Mouse (Mus musculus) ES-CJ7 (cell line): ENCODE measurements around the gene Il1r1.

Experiments
- DNase-seq: peaks from one replicate; pipeline ENCODE4 v3.0.0; 2011; ENCODE audit warnings: low read depth, low spot score

Gene Il1r1

DNA sequence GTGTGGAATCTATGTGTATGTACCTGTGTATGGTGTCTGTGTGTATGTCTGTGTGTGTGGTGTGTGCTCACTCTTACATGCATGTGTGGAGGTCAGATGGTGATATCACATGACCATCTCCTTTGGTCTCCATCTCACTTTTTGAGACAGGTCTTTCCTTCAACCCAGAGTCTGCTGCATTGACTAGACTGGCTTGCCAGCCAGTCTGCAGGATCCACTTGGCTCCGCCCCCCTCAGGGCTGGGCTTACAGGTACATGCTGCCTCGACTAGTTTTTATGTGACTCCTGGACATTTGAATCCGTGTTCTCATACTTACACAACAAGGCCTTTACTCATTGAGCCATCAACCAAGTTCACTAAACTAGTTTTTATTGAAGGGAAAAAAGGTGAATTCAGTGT is 6.2 kb downstream of the Il1r1 start:
- no peak for DNase-seq

DNA sequence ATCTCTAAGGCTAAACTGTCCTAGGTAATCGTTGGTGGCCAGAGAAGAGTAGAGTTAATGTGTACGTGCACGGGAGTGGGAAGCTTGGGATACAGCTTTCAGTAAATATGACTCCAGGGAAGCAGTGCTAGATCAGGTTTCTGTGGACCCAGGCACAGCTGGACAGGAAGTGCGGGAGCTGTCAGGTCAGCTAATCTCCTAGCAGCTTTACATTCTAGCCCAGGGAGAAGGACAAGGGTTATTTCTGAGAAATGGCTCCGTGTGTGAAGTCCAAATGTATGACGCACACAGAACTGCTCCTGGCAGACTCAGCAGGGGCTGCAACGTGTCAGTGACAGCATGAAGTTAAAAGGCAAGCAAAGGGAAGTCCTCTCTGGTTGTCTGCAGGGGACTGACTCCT is 8.3 kb downstream of the Il1r1 start:
- no peak for DNase-seq

DNA sequence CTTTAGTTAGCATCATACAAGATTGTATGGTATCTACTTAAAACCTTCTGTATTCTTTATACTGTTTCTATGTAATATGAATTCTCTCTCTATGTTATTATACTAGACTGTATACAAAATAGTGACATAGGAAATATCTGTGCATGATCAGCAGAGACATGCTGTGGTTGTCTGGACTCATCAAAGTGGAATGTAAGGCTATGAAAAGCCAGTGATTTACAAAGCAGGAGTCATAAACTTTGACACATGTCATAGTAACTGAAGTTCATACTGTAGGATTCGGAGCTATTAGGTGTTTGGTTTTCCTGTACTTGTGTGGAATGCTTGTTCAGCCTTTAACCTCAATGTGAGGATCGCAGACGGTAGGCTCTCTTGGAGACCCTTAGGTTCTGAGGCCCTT is 8.7 kb downstream of the Il1r1 start:
- DNase-seq = no peak

DNA sequence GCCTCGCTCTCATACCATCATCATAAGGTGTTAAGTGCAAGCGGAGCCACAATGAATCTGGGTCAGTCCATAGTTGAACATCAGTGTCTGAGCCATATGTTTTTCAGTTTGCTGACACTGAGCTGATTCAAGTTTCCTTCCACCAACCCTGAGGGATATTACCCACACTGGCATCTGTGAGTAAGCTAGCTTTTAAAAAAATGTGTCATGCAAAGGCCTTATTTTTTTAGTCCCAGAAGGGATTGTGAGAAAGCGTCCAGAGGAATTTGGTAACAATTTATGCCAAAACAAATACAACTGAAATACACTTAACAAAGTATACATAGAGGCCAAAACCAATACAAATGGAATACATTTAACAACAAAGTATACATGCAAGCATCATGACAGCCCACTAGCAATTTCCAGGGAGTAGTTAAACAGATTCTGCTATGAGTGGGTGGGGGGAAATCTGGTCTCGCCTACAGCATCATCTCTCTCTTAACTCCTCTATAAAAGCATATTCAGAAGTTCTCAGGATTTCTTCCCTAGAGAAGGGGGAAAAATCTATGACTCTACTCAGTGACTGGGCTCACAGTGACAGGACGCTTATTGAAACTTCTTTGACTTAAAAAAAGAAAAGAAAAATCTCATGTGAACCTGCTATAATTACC is 10.8 kb downstream of the Il1r1 start:
- DNase-seq = no peak

DNA sequence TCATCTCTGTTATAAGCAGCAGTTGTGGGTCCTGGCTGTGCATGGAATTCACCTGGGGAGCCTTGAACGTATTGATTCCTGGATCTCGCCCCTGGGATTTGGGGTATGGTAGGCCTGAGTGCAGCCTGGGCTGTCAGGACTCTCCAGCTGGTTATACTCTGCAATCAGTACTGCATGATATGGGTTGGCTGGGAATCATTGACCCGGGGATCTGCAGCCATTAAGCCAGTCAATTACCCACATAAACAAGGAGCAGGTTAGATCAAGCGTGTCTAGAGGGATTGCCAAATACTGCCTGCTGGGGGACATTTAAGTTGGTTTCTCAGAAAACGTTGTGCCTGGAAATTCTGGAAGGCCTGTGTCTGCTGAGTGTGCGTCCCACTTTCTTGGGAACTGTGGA is 11.8 kb downstream of the Il1r1 start:
- no peak for DNase-seq

DNA sequence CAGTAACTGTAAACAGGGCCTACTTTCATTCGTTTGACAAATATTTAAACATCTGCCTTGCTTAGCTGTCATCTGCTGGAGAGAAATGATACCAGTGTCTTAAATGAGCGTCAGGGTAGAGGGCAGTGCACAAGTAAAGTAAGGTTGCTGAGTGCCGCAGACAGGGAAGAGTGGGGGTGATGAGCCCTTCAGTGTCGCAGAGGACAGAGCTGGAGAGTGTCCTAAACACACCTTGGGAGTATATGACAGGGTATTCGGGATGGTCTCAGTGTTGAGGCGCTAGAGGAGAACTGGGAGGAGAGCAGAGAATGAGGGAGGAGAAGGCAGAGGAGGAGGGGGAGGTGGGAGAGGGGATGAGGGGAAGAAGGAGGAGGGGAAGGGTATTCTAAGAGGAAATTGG is 12.2 kb downstream of the Il1r1 start:
- DNase-seq = no peak

DNA sequence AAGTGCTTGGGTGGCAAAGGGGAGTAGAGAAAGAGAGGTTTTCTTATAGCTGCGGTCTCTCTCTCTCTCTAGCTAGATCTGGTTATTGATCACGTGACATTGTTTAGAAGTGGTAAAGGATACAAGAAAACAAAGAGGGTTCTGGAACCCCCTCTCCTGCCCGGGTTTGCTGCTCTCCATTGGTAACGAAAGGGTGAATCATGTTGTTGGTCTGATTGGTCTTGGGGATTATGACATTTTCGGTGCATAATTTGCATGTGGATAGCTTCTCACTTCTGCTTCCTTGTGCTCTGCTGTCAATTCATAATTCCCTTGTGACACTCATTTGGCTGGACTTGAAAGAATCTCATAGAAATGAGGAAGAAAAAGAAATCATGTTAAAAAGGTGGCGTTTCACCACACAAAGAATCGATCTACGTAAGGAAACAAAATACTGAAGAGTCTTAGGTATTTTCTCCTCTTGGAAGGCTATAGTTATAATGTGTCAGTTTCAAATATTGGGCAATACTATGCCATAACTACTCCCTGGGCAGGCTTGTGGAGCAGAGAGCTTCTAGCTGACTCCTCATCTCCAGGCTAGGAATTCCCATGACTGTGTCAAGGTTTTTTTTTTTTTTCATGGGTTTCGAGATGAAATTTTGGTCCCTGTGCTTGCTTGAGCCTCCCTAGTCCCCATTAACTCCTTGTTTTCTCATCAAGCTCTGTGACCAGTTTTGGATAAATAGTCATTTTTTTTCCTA is 15.6 kb downstream of the Il1r1 start:
- DNase-seq = no peak

DNA sequence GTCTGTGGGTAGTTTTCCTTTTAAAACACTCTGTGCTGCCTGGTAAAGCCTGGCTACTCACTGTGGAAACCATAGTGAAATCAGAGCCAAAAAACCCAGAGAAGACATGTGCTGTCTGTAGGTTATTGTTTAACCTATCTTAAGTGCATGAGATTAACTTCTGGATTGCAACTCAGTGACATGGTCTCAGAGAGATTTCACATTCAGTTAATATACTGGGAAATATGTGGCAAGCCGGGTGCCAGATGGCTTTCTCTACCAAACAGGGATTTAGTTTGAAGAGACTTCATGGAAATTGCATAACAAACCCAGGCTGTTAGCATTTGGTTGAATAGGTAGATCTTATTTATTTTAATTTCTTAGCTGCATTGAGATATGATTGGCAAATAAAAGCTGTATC is 17.8 kb downstream of the Il1r1 start:
- no peak for DNase-seq

DNA sequence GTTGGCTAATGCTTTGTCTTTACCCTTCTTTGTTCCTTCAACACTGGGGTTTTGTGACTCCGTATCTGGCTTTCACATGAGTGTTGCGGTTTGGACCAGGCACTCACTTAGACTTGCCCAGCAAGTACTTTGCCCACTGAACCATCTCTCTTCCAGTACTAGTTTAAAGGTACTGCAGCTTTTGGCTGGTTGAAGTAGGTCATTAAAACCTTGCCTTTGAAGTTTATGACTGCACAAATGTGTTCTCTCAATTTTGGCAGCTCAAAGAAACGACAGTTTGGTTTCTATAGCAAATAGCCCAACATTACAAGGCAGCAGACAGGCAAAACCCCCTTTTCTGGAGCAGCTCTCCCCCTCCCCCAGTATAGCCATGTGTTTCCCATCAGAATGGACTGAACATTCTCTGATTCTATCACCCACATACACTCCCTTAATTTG is 18.7 kb downstream of the Il1r1 start:
- no peak for DNase-seq

DNA sequence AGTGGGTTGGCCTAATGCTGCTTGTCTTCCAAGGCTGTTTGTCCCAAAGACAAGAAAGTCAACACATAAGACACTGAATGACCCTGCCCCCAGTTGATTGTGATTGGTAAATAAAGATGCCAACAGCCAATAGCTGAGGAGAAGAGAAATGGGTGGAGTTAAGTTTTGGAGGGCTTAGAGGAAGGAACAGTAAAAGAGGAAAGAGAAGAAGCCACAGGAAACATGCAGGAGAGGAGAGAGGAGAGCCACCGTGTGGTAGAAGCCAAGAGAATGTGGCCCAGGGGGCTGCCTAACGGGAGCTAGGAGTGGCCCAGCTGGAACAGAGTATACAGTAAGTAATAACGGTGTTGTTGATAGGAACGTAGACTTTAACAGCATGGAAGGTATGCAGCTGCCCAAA is 25.5 kb downstream of the Il1r1 start:
- DNase-seq = no peak

DNA sequence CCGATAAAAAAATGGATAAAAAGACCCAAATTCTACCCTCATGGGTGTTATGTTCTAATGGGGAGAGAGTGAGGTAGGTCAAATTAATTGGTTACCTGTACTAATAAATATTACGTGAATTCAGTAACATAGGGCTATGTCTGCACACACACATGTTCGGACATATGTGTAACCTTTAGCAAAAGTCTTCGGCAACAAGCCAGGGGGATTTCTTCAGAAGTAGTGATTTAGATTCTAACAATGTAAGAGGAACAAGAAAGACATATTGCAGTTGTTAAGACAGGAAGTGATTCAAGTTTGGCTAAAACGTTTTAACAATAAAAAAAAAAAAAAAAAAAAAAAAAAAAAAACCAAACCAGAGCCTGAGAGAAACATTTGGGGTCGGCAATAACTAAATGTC is 27.6 kb downstream of the Il1r1 start:
- no peak for DNase-seq

DNA sequence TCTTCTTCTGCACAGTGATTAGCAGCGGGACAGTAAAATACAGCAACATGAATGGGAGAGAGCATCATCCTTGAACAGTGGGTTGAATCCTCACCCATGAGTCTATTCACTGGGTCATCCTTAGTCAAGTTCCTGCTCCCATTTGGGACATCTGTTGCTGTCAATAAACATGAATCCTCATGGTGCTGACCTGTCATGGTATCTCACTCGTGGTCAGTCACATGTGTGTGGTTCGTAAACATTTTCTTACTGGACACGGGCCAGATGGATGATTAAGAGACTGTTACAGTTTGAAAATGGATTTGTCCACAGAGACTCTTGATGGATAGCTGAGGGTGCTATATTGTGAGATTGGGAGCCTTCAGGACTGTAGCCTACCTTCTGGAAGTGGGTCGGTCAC is 29.1 kb downstream of the Il1r1 start:
- no peak for DNase-seq

DNA sequence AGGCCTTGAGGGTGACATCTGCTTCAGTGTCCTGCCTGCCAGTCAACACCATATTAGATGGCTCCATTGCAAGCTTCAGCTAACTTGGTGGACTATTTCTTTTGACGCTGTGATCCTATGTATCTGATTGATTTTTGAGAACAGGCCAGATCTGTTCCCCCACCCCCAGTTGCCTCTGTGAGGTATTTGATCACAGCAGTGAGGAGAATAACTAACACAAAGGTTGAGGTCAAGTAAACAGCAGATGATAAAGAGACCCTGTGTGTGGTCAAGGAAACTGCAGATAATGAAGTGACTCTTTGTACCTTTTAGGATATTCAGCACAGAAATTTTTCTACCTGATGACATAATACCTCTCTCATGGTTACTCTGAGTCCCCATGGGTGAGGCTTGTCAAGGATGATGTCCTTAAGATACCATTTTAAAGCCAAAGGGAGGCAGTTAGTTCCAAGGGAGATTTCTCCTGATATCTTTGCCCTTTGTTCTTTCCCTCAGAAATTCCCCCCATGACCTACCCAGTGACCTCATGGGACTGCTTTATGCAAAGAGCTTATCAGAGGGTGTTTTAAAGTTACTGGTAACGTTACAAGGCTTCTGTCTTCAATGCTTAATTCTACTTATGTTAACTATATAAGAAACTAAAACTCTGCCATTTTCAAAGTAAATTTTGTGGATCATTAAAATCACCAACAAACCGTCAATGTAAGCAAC is 29.6 kb downstream of the Il1r1 start:
- DNase-seq = no peak

DNA sequence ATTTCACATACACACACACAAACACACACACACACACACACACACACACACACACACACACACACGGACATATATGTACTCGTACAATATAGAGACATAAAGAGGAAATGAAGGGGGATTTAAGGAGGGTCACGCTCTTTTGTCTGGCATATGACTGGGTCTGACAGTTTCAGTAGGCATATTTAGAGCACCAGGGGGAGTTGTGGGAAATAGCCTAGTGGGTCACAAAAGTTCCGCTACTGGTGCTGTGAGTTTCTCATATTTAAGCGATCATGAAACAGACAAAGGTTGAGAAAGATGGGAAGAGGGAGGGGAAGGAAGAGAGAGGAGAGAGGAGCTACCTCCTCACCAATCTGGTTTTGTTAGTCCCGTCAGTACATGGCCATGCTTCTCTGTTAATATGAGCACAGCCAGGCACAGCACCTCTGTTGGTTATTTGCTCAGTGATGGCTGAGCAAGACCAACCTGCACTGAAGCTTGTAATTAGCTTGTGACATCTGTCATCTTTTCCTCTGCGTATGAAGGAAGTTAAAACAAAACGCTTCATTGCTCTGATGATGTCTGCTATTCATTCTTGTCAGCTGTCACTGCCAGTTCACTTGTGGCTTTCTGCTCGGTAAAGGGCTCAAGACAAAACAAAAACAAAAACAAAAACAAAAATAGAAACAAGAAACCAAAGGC is 37.7 kb downstream of the Il1r1 start:
- no peak for DNase-seq

DNA sequence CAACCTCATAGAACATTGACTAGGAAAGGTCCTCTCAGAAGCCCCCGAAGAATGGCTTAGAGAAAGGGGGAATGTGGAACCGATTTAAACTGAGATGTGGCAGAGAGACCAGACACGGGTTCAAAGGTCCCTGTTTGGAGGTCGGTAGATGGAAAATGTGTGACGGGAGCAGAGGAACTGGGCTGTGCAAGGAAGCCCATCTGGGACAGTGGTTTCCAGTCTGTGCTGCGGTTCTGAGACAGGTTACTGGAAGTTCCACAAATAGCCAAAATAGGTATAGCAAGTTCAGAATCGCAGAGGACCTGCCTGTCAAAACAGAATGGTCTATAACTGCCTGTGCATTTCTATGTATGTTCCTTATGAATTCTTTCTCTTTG is 38.2 kb downstream of the Il1r1 start:
- DNase-seq = no peak

DNA sequence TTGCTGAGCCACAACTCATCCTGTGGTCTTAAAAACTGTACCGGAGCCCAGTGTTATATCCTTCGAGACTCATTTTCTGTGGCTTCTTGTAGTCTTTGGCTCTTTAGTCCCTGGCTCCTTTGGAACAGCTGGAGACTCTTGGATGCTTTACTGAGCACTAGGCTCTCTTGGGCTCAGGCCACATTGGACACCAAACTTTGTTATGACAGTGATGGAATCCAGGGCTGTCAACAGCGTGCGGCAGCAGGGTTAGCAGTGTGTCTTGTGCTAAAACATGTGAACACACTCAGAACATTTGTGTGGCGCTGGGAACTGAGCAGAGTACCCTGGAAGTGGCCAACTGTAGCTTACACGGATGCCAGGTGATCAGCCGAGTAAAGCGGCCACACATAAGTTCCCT is 38.8 kb downstream of the Il1r1 start:
- DNase-seq = no peak

DNA sequence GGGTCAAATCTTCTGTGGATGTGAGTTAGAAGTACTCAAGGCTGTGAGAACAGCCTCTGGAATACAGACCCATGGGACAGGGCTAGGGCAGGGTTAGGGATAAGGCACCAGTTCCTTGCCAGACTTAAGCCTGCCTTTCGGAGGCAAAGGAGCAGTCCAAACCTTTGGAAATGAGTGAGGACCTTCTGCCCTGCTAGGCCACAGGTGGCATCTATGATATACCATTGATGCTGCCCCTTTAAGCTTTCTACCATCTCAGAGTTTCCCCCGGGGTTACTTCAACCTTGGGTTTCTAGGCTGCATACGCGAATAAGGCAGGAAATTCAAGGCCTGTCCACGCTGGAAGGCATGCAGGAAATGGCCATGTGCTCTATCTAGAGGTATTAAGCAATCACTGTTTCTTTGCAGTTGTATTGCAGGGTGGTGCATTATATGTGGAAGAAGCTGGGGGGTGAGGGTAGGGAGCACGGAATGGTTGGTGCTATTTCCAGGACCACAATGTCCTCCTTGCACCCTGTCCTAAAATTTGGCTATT is 40.5 kb downstream of the Il1r1 start:
- no peak for DNase-seq

DNA sequence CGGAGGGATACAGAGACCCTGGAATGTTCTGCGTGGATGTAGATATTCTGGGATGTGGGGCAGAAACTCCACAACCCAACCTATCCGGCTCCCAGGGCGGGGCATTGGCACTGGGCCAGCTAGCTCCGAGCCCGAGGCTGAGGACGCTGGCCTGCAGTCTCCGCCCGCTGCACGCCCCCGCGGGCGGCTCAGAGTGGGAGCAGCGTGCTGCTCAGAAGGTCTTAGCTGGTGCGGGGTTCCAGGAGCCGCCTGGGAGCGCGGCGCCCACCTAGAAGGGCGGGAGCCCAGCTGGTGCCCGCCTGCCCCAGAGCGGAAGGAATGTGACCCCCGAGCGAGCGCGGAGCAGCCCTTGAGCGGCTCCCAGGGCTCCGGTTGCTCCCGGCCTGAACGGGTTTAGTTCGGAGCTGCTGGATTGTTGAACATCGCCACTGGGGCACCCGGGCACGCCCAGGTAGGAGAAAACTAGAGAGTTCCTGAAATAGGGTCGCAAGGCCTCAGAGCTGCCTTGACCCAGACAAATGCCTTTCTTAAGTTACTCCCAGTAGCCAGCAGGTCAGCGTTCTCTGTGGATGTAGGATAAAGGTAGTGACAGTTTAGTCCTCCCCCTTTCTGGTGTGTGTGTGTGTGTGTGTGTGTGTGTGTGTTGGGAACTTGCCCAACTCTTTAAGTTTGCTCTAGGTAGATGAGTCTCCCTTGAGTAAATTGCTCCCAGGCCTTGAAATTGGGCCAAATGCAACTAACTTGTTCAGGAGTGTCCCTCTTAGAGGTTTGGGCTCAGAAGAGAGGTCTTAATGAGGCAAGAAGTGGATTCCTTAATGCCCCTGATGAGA is 41.8 kb downstream of the Il1r1 start:
- DNase-seq = peak; percentile 76

DNA sequence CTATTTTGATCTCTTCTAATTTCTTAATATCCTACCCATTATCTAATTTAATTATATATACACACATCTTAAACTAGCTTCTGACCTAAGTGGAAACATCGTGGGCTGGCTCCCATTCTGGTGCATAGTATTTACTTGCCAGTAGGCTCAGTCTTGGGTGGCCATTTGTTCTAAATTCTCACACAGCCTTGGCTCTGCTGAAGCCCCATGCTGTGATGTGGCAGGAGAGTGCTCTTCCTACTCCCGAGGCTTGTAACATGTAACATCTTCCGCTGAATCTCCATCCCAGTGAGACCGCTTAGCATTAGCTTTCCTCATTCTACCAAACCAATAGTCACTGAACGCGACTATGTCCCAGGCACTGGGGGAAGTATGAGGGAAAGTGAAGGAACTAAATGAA is 43.0 kb downstream of the Il1r1 start:
- DNase-seq = no peak

DNA sequence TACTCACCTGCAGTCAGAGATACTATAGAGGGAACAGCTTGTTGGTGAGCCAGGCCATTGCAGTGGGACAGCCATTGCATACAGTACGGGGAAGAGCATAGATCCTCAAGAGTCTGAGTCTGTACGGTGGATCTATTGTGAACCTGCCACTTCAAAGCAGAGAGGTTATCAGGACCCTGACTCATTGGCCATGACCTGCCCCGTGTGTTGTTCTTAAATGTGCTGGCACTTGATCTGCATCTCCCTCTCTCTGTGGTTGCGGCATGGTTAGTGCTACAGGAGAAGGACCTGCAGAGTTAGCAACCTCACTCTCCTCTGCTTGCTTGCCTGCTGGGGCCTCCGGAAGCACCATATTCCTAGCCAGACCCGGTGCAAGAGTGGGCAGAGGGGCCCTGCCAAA is 43.7 kb downstream of the Il1r1 start:
- no peak for DNase-seq

DNA sequence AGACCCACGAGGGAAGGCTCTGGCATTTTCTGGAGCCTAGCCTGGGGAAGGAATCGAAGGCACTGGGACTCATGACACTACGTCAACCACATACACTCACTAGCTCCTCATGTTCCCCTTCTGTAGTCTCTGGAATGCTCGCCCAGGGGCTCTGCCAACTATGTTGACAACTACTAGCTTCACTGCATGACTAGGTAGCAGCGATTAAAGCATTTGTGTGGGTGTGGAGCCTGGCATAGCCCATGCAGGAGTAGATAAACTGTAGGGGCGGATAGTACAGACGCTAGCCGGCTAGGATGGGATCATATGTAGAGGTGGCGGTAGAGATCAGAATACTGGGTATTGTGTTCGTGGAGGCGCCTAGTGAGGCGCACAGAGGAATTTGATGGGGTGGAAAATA is 45.5 kb downstream of the Il1r1 start:
- DNase-seq = no peak
